Mouse (Mus musculus): ENCODE measurements around the gene Kmt2c. TPM values are rescaled to one million over a fixed set of nuclear protein-coding genes. Genes with fewer than 3 reads are reported as not detected.

Kmt2c gene
- polyA plus RNA-seq, 1 experiment = 28.5 TPM

DNA sequence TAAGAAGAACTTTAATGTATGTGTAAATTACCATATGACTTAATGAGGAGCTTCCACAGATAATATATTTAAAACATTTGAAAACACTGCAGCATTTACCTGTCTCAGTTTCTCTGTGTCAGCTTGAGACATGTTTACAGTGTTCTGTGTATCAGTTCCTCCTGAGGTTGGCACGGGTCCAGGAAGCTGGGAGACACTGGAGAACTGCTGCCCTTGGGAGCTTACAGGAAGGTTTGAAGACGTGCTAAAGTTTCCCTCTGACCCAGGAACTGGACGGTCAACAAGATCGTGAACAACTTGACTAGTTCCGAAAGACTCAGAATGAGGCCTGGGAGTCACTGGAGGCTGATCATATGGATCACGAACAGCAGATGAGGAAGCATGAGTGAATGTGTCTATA is 184.7 kb downstream of the Kmt2c start:
- no peak overlapping the region for H3K4me3 ChIP-seq (replicated peaks; ENCODE audit: control insufficient read depth, low read depth, low read length)
- no peak overlapping the region for H3K27ac ChIP-seq (ENCODE audit: control insufficient read depth, insufficient read depth, low read depth, low read length, poor library complexity)
- TF ChIP-seq CTCF (IDR thresholded peaks at IDR 0.05; ENCODE audit: control insufficient read depth, insufficient read depth, low read length) (no peak), POLR2A (IDR thresholded peaks at IDR 0.05; ENCODE audit: borderline replicate concordance, control insufficient read depth, low read depth, low read length) (no peak)
- 80% methylated on average over 6 of the region's 6 CpGs for WGBS
- H3K4me1 ChIP-seq (ENCODE audit: control insufficient read depth, insufficient read depth, low read length) = no peaks in the 10 kb centered on the region

GRCm38 (mm10) chr5:25310226-25310625 is 188.4 kb downstream of the Kmt2c start:
- H3K4me1 ChIP-seq (ENCODE audit: control insufficient read depth, insufficient read depth, low read length) = no peaks in the 10 kb centered on the region
- no peak for TF ChIP-seq CTCF (IDR thresholded peaks at IDR 0.05; ENCODE audit: control insufficient read depth, insufficient read depth, low read length)
- TF ChIP-seq POLR2A (IDR thresholded peaks at IDR 0.05; ENCODE audit: borderline replicate concordance, control insufficient read depth, low read depth, low read length) = no peak
- H3K27ac ChIP-seq (ENCODE audit: control insufficient read depth, insufficient read depth, low read depth, low read length, poor library complexity) = no peak overlapping the region
- H3K4me3 ChIP-seq (replicated peaks; ENCODE audit: control insufficient read depth, low read depth, low read length) = no peak overlapping the region
- WGBS = 74% methylated on average over 2 of the region's 2 CpGs

GRCm38 (mm10) chr5:25296830-25297229 is 201.8 kb downstream of the Kmt2c start:
- no peak overlapping the region for H3K4me3 ChIP-seq (replicated peaks; ENCODE audit: control insufficient read depth, low read depth, low read length)
- H3K27ac ChIP-seq (ENCODE audit: control insufficient read depth, insufficient read depth, low read depth, low read length, poor library complexity) = no peak overlapping the region
- H3K4me1 ChIP-seq (ENCODE audit: control insufficient read depth, insufficient read depth, low read length) = no peaks in the 10 kb centered on the region
- no peak for TF ChIP-seq POLR2A (IDR thresholded peaks at IDR 0.05; ENCODE audit: borderline replicate concordance, control insufficient read depth, low read depth, low read length)
- TF ChIP-seq CTCF (IDR thresholded peaks at IDR 0.05; ENCODE audit: control insufficient read depth, insufficient read depth, low read length) = no peak
- WGBS = 72% methylated on average over 3 of the region's 3 CpGs

DNA sequence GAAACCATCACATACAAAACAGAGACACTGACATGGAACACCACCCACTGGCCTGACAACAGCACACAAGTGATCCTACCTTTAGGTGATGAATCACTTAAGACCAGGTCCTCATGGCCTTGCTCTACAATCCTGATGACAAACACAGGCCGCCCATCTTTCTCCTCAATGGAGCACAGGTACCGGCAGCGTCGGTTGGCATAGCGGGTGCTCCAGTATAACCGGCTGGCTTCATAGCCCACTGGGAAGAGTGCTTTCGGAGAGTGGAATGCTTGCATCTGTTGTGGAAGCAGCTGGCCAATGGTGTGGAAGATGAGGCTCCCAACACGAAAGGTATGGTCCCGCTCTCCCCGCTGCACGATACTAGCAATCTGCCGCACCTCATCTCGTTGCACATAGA is 214.6 kb downstream of the Kmt2c start:
- Histone ChIP-seq H3K27ac (ENCODE audit: control insufficient read depth, insufficient read depth, low read depth, low read length, poor library complexity) (no peak overlapping the region), H3K4me1 (ENCODE audit: control insufficient read depth, insufficient read depth, low read length) (no peaks in the 10 kb centered on the region), H3K4me3 (replicated peaks; ENCODE audit: control insufficient read depth, low read depth, low read length) (no peak overlapping the region)
- WGBS = 94% methylated on average over 13 of the region's 13 CpGs
- no peak for TF ChIP-seq CTCF (IDR thresholded peaks at IDR 0.05; ENCODE audit: control insufficient read depth, insufficient read depth, low read length)
- no peak for TF ChIP-seq POLR2A (IDR thresholded peaks at IDR 0.05; ENCODE audit: borderline replicate concordance, control insufficient read depth, low read depth, low read length)

GRCm38 (mm10) chr5:25276365-25276764 is 222.2 kb downstream of the Kmt2c start:
- TF ChIP-seq POLR2A (IDR thresholded peaks at IDR 0.05; ENCODE audit: borderline replicate concordance, control insufficient read depth, low read depth, low read length) (no peak), CTCF (IDR thresholded peaks at IDR 0.05; ENCODE audit: control insufficient read depth, insufficient read depth, low read length) (no peak)

GRCm38 (mm10) chr5:25275629-25276028 is 223.0 kb downstream of the Kmt2c start:
- WGBS = 92% methylated on average over 10 of the region's 10 CpGs
- TF ChIP-seq CTCF (IDR thresholded peaks at IDR 0.05; ENCODE audit: control insufficient read depth, insufficient read depth, low read length) = no peak
- no peak overlapping the region for H3K4me3 ChIP-seq (replicated peaks; ENCODE audit: control insufficient read depth, low read depth, low read length)

More at GRCm38 (mm10) chr5:25276365-25276764, 222.2 kb downstream of the Kmt2c start:
- Histone ChIP-seq H3K4me1 (ENCODE audit: control insufficient read depth, insufficient read depth, low read length) (no peaks in the 10 kb centered on the region), H3K27ac (ENCODE audit: control insufficient read depth, insufficient read depth, low read depth, low read length, poor library complexity) (no peak overlapping the region), H3K4me3 (replicated peaks; ENCODE audit: control insufficient read depth, low read depth, low read length) (no peak overlapping the region)
- 89% methylated on average over 6 of the region's 6 CpGs for WGBS

GRCm38 (mm10) chr5:25268258-25268888 is 230.2 kb downstream of the Kmt2c start:
- no peak overlapping the region for H3K4me3 ChIP-seq (replicated peaks; ENCODE audit: control insufficient read depth, low read depth, low read length)
- TF ChIP-seq CTCF (IDR thresholded peaks at IDR 0.05; ENCODE audit: control insufficient read depth, insufficient read depth, low read length) = no peak
- no peak for TF ChIP-seq POLR2A (IDR thresholded peaks at IDR 0.05; ENCODE audit: borderline replicate concordance, control insufficient read depth, low read depth, low read length)
- H3K4me1 ChIP-seq (ENCODE audit: control insufficient read depth, insufficient read depth, low read length) = peaks cover 1% of the 10 kb centered on the region
- 70% methylated on average over 4 of the region's 4 CpGs for WGBS
- no peak overlapping the region for H3K27ac ChIP-seq (ENCODE audit: control insufficient read depth, insufficient read depth, low read depth, low read length, poor library complexity)

More at GRCm38 (mm10) chr5:25275629-25276028, 223.0 kb downstream of the Kmt2c start:
- Histone ChIP-seq H3K4me1 (ENCODE audit: control insufficient read depth, insufficient read depth, low read length) (no peaks in the 10 kb centered on the region), H3K27ac (ENCODE audit: control insufficient read depth, insufficient read depth, low read depth, low read length, poor library complexity) (no peak overlapping the region)

DNA sequence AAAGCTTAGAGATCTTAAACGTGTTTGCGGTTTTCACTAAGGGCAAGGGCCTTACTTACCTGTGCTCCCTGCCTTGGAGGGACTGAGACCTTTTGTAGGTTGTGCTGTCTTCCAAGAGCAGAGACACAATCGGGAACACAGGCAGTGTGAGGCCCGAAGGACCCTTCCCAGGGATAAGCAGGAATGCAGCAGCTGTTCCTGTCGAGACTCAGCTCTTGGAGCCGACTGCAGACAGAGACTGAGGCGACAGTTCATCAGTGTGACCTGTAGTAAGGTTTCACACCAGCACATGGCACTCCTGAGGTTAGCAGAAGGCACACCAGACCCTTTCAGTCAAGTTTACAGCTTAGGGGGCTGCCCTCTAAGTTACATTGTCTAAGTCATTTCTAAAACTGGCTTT is 236.3 kb downstream of the Kmt2c start:
- no peaks in the 10 kb centered on the region for H3K4me1 ChIP-seq (ENCODE audit: control insufficient read depth, insufficient read depth, low read length)
- no peak overlapping the region for H3K27ac ChIP-seq (ENCODE audit: control insufficient read depth, insufficient read depth, low read depth, low read length, poor library complexity)
- H3K4me3 ChIP-seq (replicated peaks; ENCODE audit: control insufficient read depth, low read depth, low read length) = no peak overlapping the region
- WGBS = 83% methylated on average over 7 of the region's 7 CpGs
- TF ChIP-seq POLR2A (IDR thresholded peaks at IDR 0.05; ENCODE audit: borderline replicate concordance, control insufficient read depth, low read depth, low read length) (no peak), CTCF (IDR thresholded peaks at IDR 0.05; ENCODE audit: control insufficient read depth, insufficient read depth, low read length) (no peak)

GRCm38 (mm10) chr5:25261452-25261851 is 237.1 kb downstream of the Kmt2c start:
- TF ChIP-seq CTCF (IDR thresholded peaks at IDR 0.05; ENCODE audit: control insufficient read depth, insufficient read depth, low read length) (no peak), POLR2A (IDR thresholded peaks at IDR 0.05; ENCODE audit: borderline replicate concordance, control insufficient read depth, low read depth, low read length) (no peak)
- Histone ChIP-seq H3K4me3 (replicated peaks; ENCODE audit: control insufficient read depth, low read depth, low read length) (no peak overlapping the region), H3K27ac (ENCODE audit: control insufficient read depth, insufficient read depth, low read depth, low read length, poor library complexity) (no peak overlapping the region), H3K4me1 (ENCODE audit: control insufficient read depth, insufficient read depth, low read length) (no peaks in the 10 kb centered on the region)
- WGBS = 80% methylated on average over 6 of the region's 6 CpGs
